Mouse (Mus musculus): ENCODE data around the gene Cfdp1. TPM values are rescaled to one million over a fixed set of nuclear protein-coding genes. Genes with fewer than 3 reads are reported as not detected.
"Not testable (repeated sequence)": the region's sequence is repeated elsewhere in the genome, so short reads cannot be mapped to it uniquely, and the experiment has no call there.

Gene Cfdp1
- total RNA-seq, 4 experiments from 2014 or later = 65.3 to 81.8 (median 72.3) TPM

- DNase-seq = no peak
These were observed 1.9 kb upstream of the Cfdp1 start for GRCm38 (mm10) chr8:111855977-111856376.

- DNase-seq = not testable (repeated sequence)
These were observed 872 bp downstream of the Cfdp1 start for GRCm38 (mm10) chr8:111853219-111853618.

GRCm38 (mm10) chr8:111846746-111847145 is 7.3 kb downstream of the Cfdp1 start:
- DNase-seq = no peak

GRCm38 (mm10) chr8:111835540-111835939 is 18.6 kb downstream of the Cfdp1 start:
- DNase-seq = no peak

GRCm38 (mm10) chr8:111834011-111834410 is 20.1 kb downstream of the Cfdp1 start:
- DNase-seq = no peak

- peak; percentile 50 for DNase-seq
These were observed 21.1 kb downstream of the Cfdp1 start for GRCm38 (mm10) chr8:111832983-111833382.

- no peak for DNase-seq
These were observed 22.1 kb downstream of the Cfdp1 start for GRCm38 (mm10) chr8:111831996-111832395.

- no peak for DNase-seq
These were observed 25.5 kb downstream of the Cfdp1 start for GRCm38 (mm10) chr8:111828595-111828994.

GRCm38 (mm10) chr8:111825219-111825618 is 28.9 kb downstream of the Cfdp1 start:
- DNase-seq = no peak

- no peak for DNase-seq
These were observed 29.8 kb downstream of the Cfdp1 start for GRCm38 (mm10) chr8:111824334-111824733.

- no peak for DNase-seq
These were observed 32.9 kb downstream of the Cfdp1 start for GRCm38 (mm10) chr8:111821199-111821598.

GRCm38 (mm10) chr8:111820691-111821090 is 33.4 kb downstream of the Cfdp1 start:
- no peak for DNase-seq

GRCm38 (mm10) chr8:111820018-111820417 is 34.1 kb downstream of the Cfdp1 start:
- no peak for DNase-seq

- no peak for DNase-seq
These were observed 35.5 kb downstream of the Cfdp1 start for GRCm38 (mm10) chr8:111818556-111818955.

GRCm38 (mm10) chr8:111815078-111815477 is 39.0 kb downstream of the Cfdp1 start:
- DNase-seq = no peak

- DNase-seq = no peak
These were observed 40.3 kb downstream of the Cfdp1 start for GRCm38 (mm10) chr8:111813818-111814217.

GRCm38 (mm10) chr8:111812835-111813234 is 41.3 kb downstream of the Cfdp1 start:
- DNase-seq = no peak

- no peak for DNase-seq
These were observed 43.3 kb downstream of the Cfdp1 start for GRCm38 (mm10) chr8:111810656-111811336.

GRCm38 (mm10) chr8:111808891-111809622 is 45.0 kb downstream of the Cfdp1 start:
- DNase-seq = no peak

GRCm38 (mm10) chr8:111808006-111808405 is 46.1 kb downstream of the Cfdp1 start:
- no peak for DNase-seq

- DNase-seq = no peak
These were observed 50.7 kb downstream of the Cfdp1 start for GRCm38 (mm10) chr8:111803362-111803761.

GRCm38 (mm10) chr8:111802256-111802655 is 51.8 kb downstream of the Cfdp1 start:
- no peak for DNase-seq

GRCm38 (mm10) chr8:111801456-111801855 is 52.6 kb downstream of the Cfdp1 start:
- DNase-seq = no peak

GRCm38 (mm10) chr8:111796528-111796927 is 57.6 kb downstream of the Cfdp1 start:
- DNase-seq = no peak

All from adrenal gland, adult 8-10 months (tissue).